Mouse (Mus musculus) midbrain, embryonic 16.5 days (tissue): ENCODE data around the gene Efhd2. TPM values are rescaled to one million over a fixed set of nuclear protein-coding genes. Genes with fewer than 3 reads are reported as not detected.

Source experiments
- ATAC-seq: fragments of 200-750 bp; cut with Nextera tagmentation; 2 replicates; pipeline ENCODE4 v1.8.0; 2017; ENCODE audit warnings: moderate TSS enrichment
- H3K27ac ChIP-seq: fragments of 300-500 bp; sonication (generic); 2 replicates; pipeline ENCODE4 v1.5.1; 2014; ENCODE audit warnings: mild to moderate bottlenecking, low read length, mixed read lengths
- H3K27me3 ChIP-seq: fragments of 300-500 bp; sonication (generic); 2 replicates; pipeline ENCODE4 v1.6.1; 2014; ENCODE audit warnings: low read depth, low read length, mixed read lengths; ENCODE audit not compliant: control insufficient read depth, insufficient read depth
- H3K36me3 ChIP-seq: fragments of 300-500 bp; sonication (generic); 2 replicates; pipeline ENCODE4 v1.6.1; 2014; ENCODE audit warnings: mild to moderate bottlenecking, low read length, moderate library complexity, mixed read lengths; ENCODE audit not compliant: control insufficient read depth, insufficient read depth
- H3K4me1 ChIP-seq: fragments of 300-500 bp; sonication (generic); 2 replicates; pipeline ENCODE4 v1.6.1; 2014; ENCODE audit warnings: mild to moderate bottlenecking, low read length, mixed read lengths; ENCODE audit not compliant: control insufficient read depth, insufficient read depth
- H3K4me2 ChIP-seq: fragments of 300-500 bp; sonication (generic); 2 replicates; pipeline ENCODE4 v1.6.1; 2014; ENCODE audit warnings: mild to moderate bottlenecking, low read length, mixed read lengths
- H3K4me3 ChIP-seq: fragments of 300-500 bp; sonication (generic); 2 replicates; pipeline ENCODE4 v1.5.1; 2014; ENCODE audit warnings: low read depth, mild to moderate bottlenecking, low read length, moderate library complexity, mixed read lengths
- H3K9ac ChIP-seq: fragments of 300-500 bp; sonication (generic); 2 replicates; pipeline ENCODE4 v1.6.1; 2014; ENCODE audit warnings: low read depth, low read length, mixed read lengths
- H3K9me3 ChIP-seq: fragments of 300-500 bp; sonication (generic); replicated peaks from 2 replicates; pipeline ENCODE4 v1.6.1; 2014; ENCODE audit warnings: mild to moderate bottlenecking, low read length, mixed read lengths; ENCODE audit not compliant: control insufficient read depth, poor library complexity, severe bottlenecking
- WGBS: fragments of 180-500 bp; shearing (Covaris S2); extraction: QIAGEN DNeasy Blood & Tissue Kit; methylation state at CpG from one replicate; pipeline ENCODE4 v1.1.7; 2014; 5-methylcytosine and 5-hydroxymethylcytosine counted together
- polyA plus RNA-seq: library from polyadenylated mRNA; unstranded; fragments of >200 nt; fragmentation: Nextera tagmentation; extraction: Ambion mirVana; gene quantifications from 2 replicates; pipeline ENCODE4 v1.2.1, GENCODE M21; 2015

The Efhd2 gene
- polyA plus RNA-seq, 1 experiment from 2014 or later, result 67.4 TPM

DNA sequence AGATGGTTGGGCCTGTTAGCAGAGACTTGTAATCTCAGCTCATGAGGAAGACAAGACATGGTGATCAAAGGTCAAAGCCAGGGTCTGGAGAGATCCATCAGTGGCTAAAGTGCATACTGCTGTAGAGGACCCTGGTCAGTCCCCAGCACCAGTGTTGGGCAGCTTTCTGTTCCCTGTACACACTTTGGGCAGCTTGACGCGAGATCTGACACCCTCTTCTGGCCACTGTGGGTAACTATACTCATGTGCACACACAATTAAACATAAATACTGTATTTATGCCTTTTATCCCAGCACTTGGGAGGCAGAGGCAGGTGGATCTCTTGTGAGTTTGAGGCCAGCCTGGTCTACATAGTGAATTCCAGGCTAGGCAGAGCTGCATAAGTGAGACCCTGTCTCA is 63.7 kb downstream of the Efhd2 start:
- Histone ChIP-seq H3K27ac (no peak overlapping the region), H3K9me3 (no peaks in the 10 kb centered on the region), H3K9ac (no peak overlapping the region), H3K4me2 (no peak overlapping the region), H3K4me1 (no peaks in the 10 kb centered on the region), H3K36me3 (peaks cover 42% of the 10 kb centered on the region), H3K27me3 (no peaks in the 10 kb centered on the region), H3K4me3 (no peak overlapping the region)
- WGBS, result 93% methylated on average over 2 of the region's 2 CpGs
- ATAC-seq, result no peak

DNA sequence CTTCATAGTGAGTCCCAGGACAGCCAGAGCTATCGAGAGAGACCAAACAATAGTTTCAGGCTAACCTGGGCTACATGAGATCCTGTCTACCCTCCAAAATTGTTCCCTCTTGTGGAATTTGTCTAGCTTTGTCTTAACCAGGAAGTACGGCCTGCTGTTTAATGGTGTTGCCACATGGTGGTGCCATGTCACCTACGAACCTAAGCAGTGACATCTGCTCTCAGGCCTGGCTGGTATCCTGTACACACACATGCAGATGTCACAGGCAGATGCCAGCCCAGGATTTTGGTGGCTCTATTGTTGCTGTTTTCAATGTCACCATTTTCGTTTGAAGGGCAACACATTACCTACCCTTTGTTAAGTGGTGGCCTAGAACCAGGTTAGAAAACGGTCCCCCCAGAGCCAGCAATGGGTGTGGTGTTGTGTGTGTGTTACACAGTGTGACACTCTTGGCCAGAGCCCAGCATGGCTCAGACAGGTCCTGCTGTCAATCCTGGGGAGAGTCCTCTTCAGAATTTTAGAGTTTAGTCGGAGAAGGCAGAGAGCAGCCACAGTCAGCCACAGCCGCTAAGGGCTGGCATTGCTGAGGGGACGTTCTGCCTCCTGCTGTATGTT is 64.8 kb downstream of the Efhd2 start:
- peak; percentile 66; the same call in 1 of the 2 replicates for ATAC-seq
- H3K9me3 ChIP-seq, result no peaks in the 10 kb centered on the region
- peaks cover 51% of the 10 kb centered on the region for H3K36me3 ChIP-seq
- H3K4me1 ChIP-seq, result no peaks in the 10 kb centered on the region
- 0 out of 2 replicates have a peak overlapping the region, but pooled peaks have one; percentile 28 for H3K27ac ChIP-seq
- H3K9ac ChIP-seq, result no peak overlapping the region
- 79% methylated on average over 8 of the region's 8 CpGs for WGBS
- H3K27me3 ChIP-seq, result no peaks in the 10 kb centered on the region
- no peak overlapping the region for H3K4me2 ChIP-seq
- H3K4me3 ChIP-seq, result no peak overlapping the region

Other genes with a start within 250 kb of the Efhd2 start
- gene Plekhm2, start 210.0 kb downstream of the Efhd2 start, polyA plus RNA-seq, result 7.9 and 8.4 TPM in 2 replicates
- gene Rsc1a1, start 189.3 kb downstream of the Efhd2 start, polyA plus RNA-seq, result 1.7 TPM in 1 of 2 replicates, not detected in the other
- gene Ddi2, start 151.5 kb downstream of the Efhd2 start, polyA plus RNA-seq, result 10.0 and 12.6 TPM in 2 replicates
- not detected in 2 replicates for gene Agmat, start 128.2 kb downstream of the Efhd2 start, polyA plus RNA-seq
- gene Dnajc16, start 84.0 kb downstream of the Efhd2 start, polyA plus RNA-seq, result 6.6 and 7.3 TPM in 2 replicates
- 20.7 and 21.7 TPM in 2 replicates for gene Casp9, start 81.3 kb downstream of the Efhd2 start, polyA plus RNA-seq
- gene Cela2a, start 48.8 kb downstream of the Efhd2 start, polyA plus RNA-seq, result 0.40 TPM in 1 of 2 replicates, not detected in the other
- gene Ctrc, start 28.6 kb downstream of the Efhd2 start, polyA plus RNA-seq, result not detected in 2 replicates
- gene Fhad1, start 140.2 kb upstream of the Efhd2 start, polyA plus RNA-seq, result 4.6 and 5.3 TPM in 2 replicates
- gene Tmem51, start 209.4 kb upstream of the Efhd2 start, polyA plus RNA-seq, result 6.9 and 7.1 TPM in 2 replicates